Mouse (Mus musculus) liver, embryonic 14.5 days (tissue): Measurements from ENCODE around the gene Kctd11. TPM values are rescaled to one million over a fixed set of nuclear protein-coding genes. Genes with fewer than 3 reads are reported as not detected.

ENCODE experiments used
- ATAC-seq: fragments of 200-750 bp; cut with Nextera tagmentation; 2 replicates; pipeline ENCODE4 v1.8.0; 2017; ENCODE audit warnings: moderate number of reproducible peaks, mild to moderate bottlenecking, moderate library complexity; ENCODE audit not compliant: insufficient read depth
- DNase-seq, 3 experiments: peaks; one replicate each; pipeline ENCODE4 v3.0.0-alpha.2; 2012 to 2013; ENCODE audit warnings: low read depth in 3 of 3, low spot score in 3 of 3
- H3K27ac ChIP-seq: fragments of 300-500 bp; sonication (generic); 2 replicates; pipeline ENCODE4 v1.5.1; 2014; ENCODE audit warnings: moderate library complexity, mild to moderate bottlenecking, control low read depth, inconsistent platforms
- H3K27me3 ChIP-seq: fragments of 300-500 bp; sonication (generic); 2 replicates; pipeline ENCODE4 v1.6.1; 2014; ENCODE audit warnings: mild to moderate bottlenecking, low read length, moderate library complexity; ENCODE audit not compliant: control insufficient read depth, insufficient read depth
- H3K36me3 ChIP-seq: fragments of 300-500 bp; sonication (generic); replicated peaks from 2 replicates; pipeline ENCODE4 v1.6.1; 2014; ENCODE audit warnings: low read depth; ENCODE audit not compliant: control insufficient read depth, insufficient read depth
- H3K4me1 ChIP-seq, 2 experiments: fragments of 200-500 bp in 1 of 2; fragments of 300-500 bp in 1 of 2; sonication (generic) in 1 of 2; replicated peaks; 2 replicates each; pipeline ENCODE4 v1.6.1; 2012 to 2014; ENCODE audit warnings: antibody characterized with exemption in 1 of 2, inconsistent platforms in 1 of 2, low read length in 1 of 2; ENCODE audit not compliant: control insufficient read depth in 2 of 2, insufficient read depth in 2 of 2
- H3K4me2 ChIP-seq: fragments of 300-500 bp; sonication (generic); 2 replicates; pipeline ENCODE4 v1.6.1; 2014; ENCODE audit warnings: low read depth, mild to moderate bottlenecking, control low read depth, moderate library complexity
- H3K4me3 ChIP-seq, 2 experiments: fragments of 200-500 bp in 1 of 2; fragments of 300-500 bp in 1 of 2; sonication (generic) in 1 of 2; 2 replicates each; pipeline ENCODE4 v1.5.1; 2012 to 2014; ENCODE audit warnings: low read depth in 2 of 2, low read length in 2 of 2, mild to moderate bottlenecking in 2 of 2, control low read depth in 1 of 2, inconsistent platforms in 1 of 2, moderate library complexity in 1 of 2; ENCODE audit not compliant: insufficient read depth in 1 of 2
- H3K9ac ChIP-seq: fragments of 300-500 bp; sonication (generic); replicated peaks from 2 replicates; pipeline ENCODE4 v1.6.1; 2014; ENCODE audit warnings: mild to moderate bottlenecking, control low read depth, moderate library complexity
- H3K9me3 ChIP-seq: fragments of 300-500 bp; sonication (generic); 2 replicates; pipeline ENCODE4 v1.6.1; 2016; ENCODE audit warnings: low read length, mixed read lengths; ENCODE audit not compliant: control insufficient read depth
- CTCF ChIP-seq: IDR thresholded peaks from 2 replicates; pipeline ENCODE4 v1.5.1; 2016; ENCODE audit warnings: antibody characterized with exemption, low read depth, control low read depth
- EP300 ChIP-seq: IDR thresholded peaks from 2 replicates; pipeline ENCODE4 v1.6.1; 2016; ENCODE audit warnings: antibody characterized with exemption, low read depth
- WGBS: fragments of 180-500 bp; shearing (Covaris S2); extraction: QIAGEN DNeasy Blood & Tissue Kit; methylation state at CpG from one replicate; pipeline ENCODE4 v1.1.7; 2014; ENCODE audit not compliant: insufficient replicate concordance; 5-methylcytosine and 5-hydroxymethylcytosine counted together
- polyA plus RNA-seq, 2 experiments: library from polyadenylated mRNA; depleted of rRNA in 1 of 2; stranded (reverse) in 1 of 2; unstranded in 1 of 2; fragments of >200 nt; fragmentation: Nextera tagmentation in 1 of 2; extraction: Ambion mirVana in 1 of 2; gene quantifications; 2 replicates each; pipeline versions ENCODE4 v1.2.1 to v1.2.3; 2012 to 2014

Gene Kctd11
- polyA plus RNA-seq, 2 experiments, result 0.53 to 0.93 TPM

DNA sequence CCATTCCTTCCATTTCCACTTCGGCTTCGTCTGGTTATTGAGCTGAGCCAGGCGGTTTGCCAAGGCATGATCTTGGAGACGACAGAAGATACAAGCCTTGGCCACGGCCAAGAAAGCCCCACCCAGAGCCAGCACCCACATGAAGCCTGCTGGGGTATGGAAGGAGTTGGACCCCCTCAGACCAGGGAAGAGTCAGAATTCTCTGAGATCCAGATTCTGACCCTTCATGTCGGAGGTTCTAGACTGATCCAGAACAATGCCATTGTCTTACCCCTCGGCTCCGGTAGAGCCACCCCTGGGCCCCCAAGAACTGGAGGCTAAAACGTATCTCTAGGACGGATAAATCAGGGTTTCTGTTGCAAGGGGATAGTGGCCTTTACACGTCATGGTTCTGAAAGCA lies 3.3 kb downstream of the Kctd11 start, which contains the start of gene Tmem95:
Tmem95 (minus strand) TSS at position 141 of the 400 bp plus-strand sequence.
- H3K27ac ChIP-seq, result peak within 1 kb of the TSS; percentile 72
- H3K4me3 ChIP-seq, result no peak within 1 kb of the TSS

DNA sequence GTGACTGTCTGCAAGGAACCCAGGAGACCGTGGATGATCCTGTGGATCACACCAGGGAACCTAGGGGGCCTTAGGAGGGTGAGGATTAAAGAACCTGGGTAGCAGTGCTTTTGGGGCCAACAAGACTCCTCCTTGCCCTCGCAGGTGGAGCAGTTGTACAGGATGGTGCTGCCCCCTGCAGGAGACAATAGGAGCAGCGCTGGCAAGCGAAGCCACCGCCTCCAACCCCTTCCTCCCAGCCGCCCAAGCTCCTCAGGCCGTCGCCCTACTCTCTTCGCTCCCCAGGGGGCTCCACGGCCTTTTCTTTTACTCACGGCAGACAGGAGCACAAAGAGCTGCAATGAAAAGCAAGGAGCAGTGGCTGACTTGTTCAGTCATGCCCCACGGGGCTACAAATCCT lies 4.3 kb downstream of the Kctd11 start:
- no peak overlapping the region for H3K27ac ChIP-seq
- 3% methylated on average over 12 of the region's 12 CpGs for WGBS
- no peaks in the 10 kb centered on the region for H3K27me3 ChIP-seq
- H3K4me3 ChIP-seq, result no peak overlapping the region
- H3K36me3 ChIP-seq, result no peaks in the 10 kb centered on the region
- H3K9ac ChIP-seq, result 0 out of 2 replicates have a peak overlapping the region, but pooled peaks have one; percentile 5
- peak overlapping the region; percentile 51 for H3K4me2 ChIP-seq
- ATAC-seq (peak; percentile 30; the same call in 1 of the 2 replicates), DNase-seq (peak in 2 of 3 experiments; percentile 74 to 79)
- no peaks in the 10 kb centered on the region for H3K9me3 ChIP-seq
- TF ChIP-seq EP300, result no peak
- TF ChIP-seq CTCF, result peak; percentile 98
- peaks cover 43 to 55% of the 10 kb centered on the region in 2 experiments for H3K4me1 ChIP-seq

More for the DNA sequence above, 3.3 kb downstream of the Kctd11 start, which contains the start of gene Tmem95:
- Histone ChIP-seq H3K4me2 (peak within 1 kb of the TSS; percentile 100), H3K4me1 (peaks cover 43 to 55% of the 10 kb centered on the region in 2 experiments), H3K9ac (peak within 1 kb of the TSS; percentile 31), H3K27me3 (no peaks in the 10 kb centered on the region), H3K9me3 (no peaks in the 10 kb centered on the region), H3K36me3 (no peaks in the 10 kb centered on the region)
- TF ChIP-seq CTCF (no peak), EP300 (no peak)
- DNase-seq (no peak), ATAC-seq (no peak)
- 72% methylated on average over 11 of the region's 11 CpGs for WGBS

DNA sequence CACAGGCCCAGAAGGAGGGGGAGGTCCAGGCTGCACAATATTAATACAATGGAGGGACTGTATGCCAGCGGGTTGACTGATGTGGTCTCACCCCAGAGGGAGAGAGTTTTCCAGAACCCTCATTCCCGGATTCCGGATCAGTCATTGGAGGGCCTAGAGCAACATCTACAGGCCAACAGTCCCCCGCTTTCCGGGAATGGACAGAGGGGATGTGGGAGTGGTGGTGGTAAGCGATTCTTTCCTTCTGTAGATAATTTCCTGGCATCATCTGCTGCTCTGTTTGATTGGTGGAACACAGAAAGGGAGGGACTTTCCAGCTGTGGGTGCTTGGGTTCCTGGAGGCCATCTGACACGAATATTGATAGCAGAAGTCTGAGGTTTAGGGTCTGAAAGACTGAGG lies 5.0 kb downstream of the Kctd11 start:
- Histone ChIP-seq H3K27me3 (no peaks in the 10 kb centered on the region), H3K36me3 (no peaks in the 10 kb centered on the region), H3K9me3 (no peaks in the 10 kb centered on the region), H3K27ac (peak overlapping the region; percentile 21), H3K4me2 (no peak overlapping the region), H3K9ac (no peak overlapping the region), H3K4me3 (no peak overlapping the region), H3K4me1 (peaks cover 43 to 51% of the 10 kb centered on the region in 2 experiments)
- no peak for ATAC-seq
- no peak for DNase-seq
- TF ChIP-seq CTCF, result no peak
- no peak for TF ChIP-seq EP300
- WGBS, result 34% methylated on average over 7 of the region's 7 CpGs

DNA sequence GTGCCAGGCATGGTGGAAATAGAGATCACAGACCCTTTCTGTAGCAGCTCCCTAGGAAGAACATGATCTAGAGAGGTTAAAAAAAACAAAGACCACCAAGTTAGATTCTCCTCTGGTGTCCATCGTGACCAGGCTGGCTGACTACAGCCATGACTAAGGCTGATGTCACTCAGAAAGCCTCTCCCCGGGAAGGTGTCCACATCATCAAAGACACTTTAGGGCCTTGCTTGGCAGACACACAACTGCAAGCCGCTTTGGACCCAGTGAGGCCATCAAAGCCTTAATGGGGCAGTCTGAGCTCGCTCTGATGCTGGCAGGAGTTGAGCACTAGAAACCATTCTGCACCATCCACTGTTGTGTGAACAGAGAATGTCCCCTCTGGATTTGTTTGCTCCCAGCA lies 8.8 kb downstream of the Kctd11 start:
- H3K27ac ChIP-seq, result no peak overlapping the region
- H3K9ac ChIP-seq, result no peak overlapping the region
- H3K4me2 ChIP-seq, result no peak overlapping the region
- H3K27me3 ChIP-seq, result no peaks in the 10 kb centered on the region
- no peak for TF ChIP-seq CTCF
- no peak for TF ChIP-seq EP300
- H3K4me1 ChIP-seq, result peaks cover 28 to 32% of the 10 kb centered on the region in 2 experiments
- no peaks in the 10 kb centered on the region for H3K36me3 ChIP-seq
- no peaks in the 10 kb centered on the region for H3K9me3 ChIP-seq
- 73% methylated on average over 4 of the region's 4 CpGs for WGBS
- H3K4me3 ChIP-seq, result no peak overlapping the region
- ATAC-seq (no peak), DNase-seq (no peak)

DNA sequence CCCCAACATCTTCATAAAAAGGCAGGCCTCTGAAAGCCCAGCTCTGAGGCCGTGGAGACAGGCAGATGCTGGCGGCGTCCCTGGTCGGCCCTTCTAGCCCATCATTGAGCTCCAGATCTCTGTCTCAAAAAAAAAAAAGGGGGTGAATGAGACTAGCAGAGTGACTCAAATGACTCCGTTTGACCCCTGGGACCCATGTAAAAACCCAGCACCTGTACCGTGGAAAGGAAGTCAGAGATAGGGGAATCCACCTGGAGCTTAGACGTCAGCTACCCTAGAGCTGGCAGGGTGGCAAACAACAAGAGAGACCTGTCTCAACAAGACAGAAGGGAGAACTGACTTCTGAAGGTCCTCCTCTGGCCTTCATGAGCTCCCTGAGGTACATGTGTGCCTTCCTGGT lies 9.4 kb downstream of the Kctd11 start:
- H3K4me2 ChIP-seq, result no peak overlapping the region
- H3K36me3 ChIP-seq, result no peaks in the 10 kb centered on the region
- no peaks in the 10 kb centered on the region for H3K9me3 ChIP-seq
- WGBS, result 81% methylated on average over 7 of the region's 7 CpGs
- no peak overlapping the region for H3K27ac ChIP-seq
- ATAC-seq, result no peak
- no peak overlapping the region for H3K9ac ChIP-seq
- no peak for TF ChIP-seq EP300
- TF ChIP-seq CTCF, result no peak
- no peak for DNase-seq
- H3K4me3 ChIP-seq, result no peak overlapping the region
- no peaks in the 10 kb centered on the region for H3K27me3 ChIP-seq
- H3K4me1 ChIP-seq, result peaks cover 32 to 34% of the 10 kb centered on the region in 2 experiments
